Mouse (Mus musculus) ES-E14 (cell line): Measurements from ENCODE around the gene BC049715.
A peak's percentile ranks its signal among the peaks of the same experiment; 100 is the strongest.

Source experiments
- CHD2 ChIP-seq: IDR thresholded peaks from 2 replicates; pipeline ENCODE4 v1.6.1; 2014; ENCODE audit warnings: mild to moderate bottlenecking, low read depth, low read length, inconsistent platforms
- HCFC1 ChIP-seq: IDR thresholded peaks from 2 replicates; pipeline ENCODE4 v1.6.1; 2012; ENCODE audit warnings: low read length, inconsistent platforms, borderline replicate concordance; ENCODE audit not compliant: insufficient read depth
- ZNF384 ChIP-seq: IDR thresholded peaks from 2 replicates; pipeline ENCODE4 v1.6.1; 2012; ENCODE audit warnings: low read depth, low read length, inconsistent platforms

GRCm38 (mm10) chr6:136803739-136804633 is 23.4 kb upstream of the BC049715 start, which contains the start of gene Hist4h4:
- peak; percentile 10; the same call in 1 of the 2 replicates for TF ChIP-seq CHD2
- peak; percentile 72; the same call in 1 of the 2 replicates for TF ChIP-seq HCFC1
- TF ChIP-seq ZNF384: 0 out of 2 replicates have a peak, but pooled peaks have one; percentile 35
